Mouse (Mus musculus) left cerebral cortex, postnatal 36 days (tissue): ENCODE data around the gene C1qtnf2. TPM values are rescaled to one million over a fixed set of nuclear protein-coding genes. Genes with fewer than 3 reads are reported as not detected.
A peak's percentile ranks its signal among the peaks of the same experiment; 100 is the strongest.

Experiments used
- DNase-seq, 2 experiments: peaks; one replicate each; pipeline ENCODE4 v3.0.0; 2021 to 2022; ENCODE audit warnings: low spot score in 2 of 2, mixed read lengths in 1 of 2
- intact Hi-C: fragments of 180-260 bp; cut with DNase I; formaldehyde crosslinking; loops from one replicate; pipeline ENCODE4 v1.15.1; 2025
- total RNA-seq, 2 experiments: library from RNA; stranded (reverse); gene quantifications; 2 replicates each; pipeline ENCODE4 v1.2.3; 2021

The C1qtnf2 gene
- total RNA-seq: 1 to 10 TPM; 1.4 to 2.1 TPM

GRCm38 (mm10) chr11:43474225-43474774 is at the start of gene C1qtnf2:
C1qtnf2 (plus strand) TSS chr11:43474276.
- intact Hi-C loops: no loop called here
- DNase-seq: peak in 1 of 2 experiments; percentile 20

GRCm38 (mm10) chr11:43424386-43424785 is 49.7 kb upstream of the C1qtnf2 start:
- intact Hi-C loops: no loop called here
- DNase-seq: no peak

GRCm38 (mm10) chr11:43425166-43425709 is 48.8 kb upstream of the C1qtnf2 start:
- DNase-seq: no peak
- intact Hi-C loops: no loop called here

GRCm38 (mm10) chr11:43425824-43426413 is 48.2 kb upstream of the C1qtnf2 start, which contains the start of gene Pttg1:
Pttg1 (minus strand) TSS chr11:43426251.
- intact Hi-C loops: no loop called here
- peak; percentile 63 to 66 for DNase-seq

- no peak for DNase-seq
- intact Hi-C loops: no loop called here
Observed at GRCm38 (mm10) chr11:43426414-43426884, 47.6 kb upstream of the C1qtnf2 start.

- DNase-seq: peak; percentile 68 to 77
- intact Hi-C loops: no loop called here
Observed at GRCm38 (mm10) chr11:43433254-43434023, 40.6 kb upstream of the C1qtnf2 start, which contains the start of gene Slu7. Slu7 (plus strand) TSS chr11:43433744.

GRCm38 (mm10) chr11:43434024-43434407 is 40.1 kb upstream of the C1qtnf2 start:
- no peak for DNase-seq
- intact Hi-C loops: no loop called here

GRCm38 (mm10) chr11:43441121-43441520 is 33.0 kb upstream of the C1qtnf2 start:
- intact Hi-C loops: no loop called here
- DNase-seq: no peak

- DNase-seq: no peak
- intact Hi-C loops: no loop called here
Observed at GRCm38 (mm10) chr11:43443183-43443582, 30.9 kb upstream of the C1qtnf2 start.

- DNase-seq: no peak
- intact Hi-C loops: no loop called here
Observed at GRCm38 (mm10) chr11:43449916-43450315, 24.2 kb upstream of the C1qtnf2 start.

- intact Hi-C loops: no loop called here
- DNase-seq: no peak
Observed at GRCm38 (mm10) chr11:43451322-43451721, 22.8 kb upstream of the C1qtnf2 start.

- intact Hi-C loops: no loop called here
- DNase-seq: no peak
Observed at GRCm38 (mm10) chr11:43452266-43452665, 21.8 kb upstream of the C1qtnf2 start.

GRCm38 (mm10) chr11:43463204-43463603 is 10.9 kb upstream of the C1qtnf2 start:
- intact Hi-C loops: no loop called here
- no peak for DNase-seq

GRCm38 (mm10) chr11:43470118-43470517 is 4.0 kb upstream of the C1qtnf2 start:
- intact Hi-C loops: no loop called here
- no peak for DNase-seq

GRCm38 (mm10) chr11:43470881-43471820 is 2.9 kb upstream of the C1qtnf2 start:
- no peak for DNase-seq
- intact Hi-C loops: no loop called here

- DNase-seq: no peak
- intact Hi-C loops: no loop called here
Observed at GRCm38 (mm10) chr11:43473115-43473514, 961 bp upstream of the C1qtnf2 start.

- peak in 1 of 2 experiments; percentile 32 for DNase-seq
- intact Hi-C loops: no loop called here
Observed at GRCm38 (mm10) chr11:43473635-43474224, 346 bp upstream of the C1qtnf2 start.

GRCm38 (mm10) chr11:43479376-43479775 is 5.3 kb downstream of the C1qtnf2 start:
- intact Hi-C loops: no loop called here
- no peak for DNase-seq

GRCm38 (mm10) chr11:43480561-43480960 is 6.5 kb downstream of the C1qtnf2 start:
- intact Hi-C loops: no loop called here
- DNase-seq: no peak
